Comparison of ENCODE assay signal across 32 mouse cellular contexts in genomic region chr7:130030711-130031110, GRCm38 (mm10).
"Had no signal": no experiment of that assay in that cellular context is flagged by ENCODE, and none has a peak within 500 bp of the region (broad histone marks: within the 10 kb centered on the region; RNA-seq: fewer than 3 reads in every experiment).

No protein-coding gene starts in this region.

- ATAC-seq: liver, embryonic 12.5 days; liver, postnatal 0 days; midbrain, embryonic 13.5 days; midbrain, embryonic 15.5 days; midbrain, embryonic 16.5 days had no signal

- H3K4me3 ChIP-seq: limb, embryonic 10.5 days; limb, embryonic 12.5 days; limb, embryonic 13.5 days; limb, embryonic 15.5 days; liver, embryonic 12.5 days; liver, embryonic 13.5 days; liver, embryonic 15.5 days; lung, embryonic 15.5 days; megakaryocyte, embryonic 14.5 days; midbrain, embryonic 10.5 days; midbrain, embryonic 12.5 days; midbrain, embryonic 13.5 days; midbrain, embryonic 15.5 days; myocyte; neural tube, embryonic 12.5 days; neural tube, embryonic 13.5 days had no signal

- DNase-seq: left cerebral cortex, postnatal 4 days; liver; liver, embryonic 13.5 days; liver, postnatal 0 days; lung, adult 18-20 months; lung, adult 2 months; lung, embryonic 14.5 days; lung, postnatal 10 days; lung, postnatal 14 days; lung, postnatal 36 days; lung, postnatal 4 days; midbrain, embryonic 14.5 days had no signal

- H3K4me2 ChIP-seq: limb, embryonic 12.5 days; limb, embryonic 13.5 days; limb, embryonic 15.5 days; liver, embryonic 11.5 days; liver, embryonic 12.5 days; liver, embryonic 13.5 days; liver, embryonic 15.5 days; lung, embryonic 14.5 days; lung, embryonic 15.5 days; midbrain, embryonic 11.5 days; midbrain, embryonic 12.5 days; midbrain, embryonic 13.5 days; midbrain, embryonic 15.5 days; neural tube, embryonic 12.5 days; neural tube, embryonic 13.5 days had no signal

- H3K27ac ChIP-seq: limb, embryonic 10.5 days; limb, embryonic 12.5 days; limb, embryonic 13.5 days; limb, embryonic 15.5 days; liver, embryonic 12.5 days; liver, embryonic 13.5 days; liver, embryonic 14.5 days; liver, embryonic 15.5 days; lung, embryonic 15.5 days; macrophage; midbrain, embryonic 10.5 days; midbrain, embryonic 12.5 days; midbrain, embryonic 13.5 days; midbrain, embryonic 15.5 days; neural tube, embryonic 12.5 days; neural tube, embryonic 13.5 days had no signal

- H3K4me1 ChIP-seq: limb, embryonic 10.5 days; liver, embryonic 12.5 days; liver, embryonic 13.5 days; liver, embryonic 15.5 days; megakaryocyte, embryonic 14.5 days; midbrain, embryonic 10.5 days; midbrain, embryonic 12.5 days; midbrain, embryonic 13.5 days; midbrain, embryonic 15.5 days; neural tube, embryonic 12.5 days; neural tube, embryonic 13.5 days had no signal

- H3K9me3 ChIP-seq: limb, embryonic 10.5 days; limb, embryonic 12.5 days; limb, embryonic 13.5 days; limb, embryonic 15.5 days; liver, embryonic 12.5 days; liver, embryonic 13.5 days; liver, embryonic 15.5 days; lung, embryonic 15.5 days; midbrain, embryonic 10.5 days; midbrain, embryonic 12.5 days; midbrain, embryonic 13.5 days; midbrain, embryonic 15.5 days; neural tube, embryonic 12.5 days; neural tube, embryonic 13.5 days had no signal

- H3K27me3 ChIP-seq: limb, embryonic 12.5 days; limb, embryonic 13.5 days; limb, embryonic 15.5 days; liver, embryonic 12.5 days; liver, embryonic 13.5 days; liver, embryonic 15.5 days; lung, embryonic 15.5 days; megakaryocyte, embryonic 14.5 days; midbrain, embryonic 13.5 days; midbrain, embryonic 15.5 days; neural tube, embryonic 12.5 days; neural tube, embryonic 13.5 days had no signal

- H3K9ac ChIP-seq: limb, embryonic 12.5 days; limb, embryonic 13.5 days; limb, embryonic 15.5 days; liver, embryonic 12.5 days; liver, embryonic 13.5 days; liver, embryonic 14.5 days; liver, embryonic 15.5 days; liver, postnatal 0 days; lung, embryonic 14.5 days; lung, embryonic 15.5 days; midbrain, embryonic 12.5 days; midbrain, embryonic 13.5 days; midbrain, embryonic 15.5 days; neural tube, embryonic 12.5 days; neural tube, embryonic 13.5 days had no signal

- H3K36me3 ChIP-seq: limb, embryonic 10.5 days; limb, embryonic 12.5 days; limb, embryonic 13.5 days; limb, embryonic 15.5 days; liver, embryonic 12.5 days; liver, embryonic 13.5 days; liver, embryonic 15.5 days; lung, embryonic 15.5 days; midbrain, embryonic 10.5 days; midbrain, embryonic 12.5 days; midbrain, embryonic 13.5 days; midbrain, embryonic 15.5 days; neural tube, embryonic 12.5 days; neural tube, embryonic 13.5 days had no signal
